Mouse (Mus musculus): ENCODE data around the gene Pcp2.

DNA sequence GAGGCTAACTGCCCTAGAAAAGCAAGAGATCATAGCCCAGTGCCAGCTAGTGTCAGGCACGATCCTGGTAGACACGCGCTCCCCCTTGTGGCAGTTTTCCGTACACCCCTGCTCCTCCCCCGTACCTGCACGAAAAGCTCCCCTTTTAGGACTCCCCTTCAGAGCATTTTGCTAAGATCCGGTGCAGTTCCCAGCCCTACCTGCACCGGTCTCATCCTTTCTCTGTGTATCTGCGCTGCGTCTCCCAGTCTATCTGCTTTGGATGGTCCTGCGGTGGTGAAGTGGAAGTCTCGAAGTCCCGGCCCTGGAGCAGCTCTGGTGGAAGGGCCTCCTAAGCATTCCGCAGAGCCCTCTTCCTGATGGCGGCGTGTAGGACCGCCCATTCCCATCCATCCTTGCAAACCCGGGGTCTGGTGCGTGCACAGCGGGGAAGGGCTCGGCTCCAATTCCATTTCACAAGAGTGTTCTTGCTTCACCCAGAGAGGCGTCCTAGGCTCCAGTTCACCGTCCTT lies 46.7 kb upstream of the Pcp2 start, which contains the start of gene Fcor:
- TF ChIP-seq CTCF (IDR thresholded peaks at IDR 0.05; ENCODE audit: extremely low read depth, insufficient read depth, insufficient read length, insufficient replicate concordance): peak; percentile 94
- TF ChIP-seq POLR2A (IDR thresholded peaks at IDR 0.05; ENCODE audit: low read depth, low read length): no peak
